Mouse (Mus musculus) ES-Bruce4 (cell line): ENCODE measurements around the gene Smyd4.

Source experiments
- CTCF ChIP-seq: IDR thresholded peaks from one replicate; pipeline ENCODE4 v1.8.1; 2011; ENCODE audit warnings: low read depth, low read length
- EP300 ChIP-seq: IDR thresholded peaks from 2 replicates; pipeline ENCODE4 v1.6.1; 2011; ENCODE audit warnings: low read depth, low read length; ENCODE audit not compliant: insufficient read depth

DNA sequence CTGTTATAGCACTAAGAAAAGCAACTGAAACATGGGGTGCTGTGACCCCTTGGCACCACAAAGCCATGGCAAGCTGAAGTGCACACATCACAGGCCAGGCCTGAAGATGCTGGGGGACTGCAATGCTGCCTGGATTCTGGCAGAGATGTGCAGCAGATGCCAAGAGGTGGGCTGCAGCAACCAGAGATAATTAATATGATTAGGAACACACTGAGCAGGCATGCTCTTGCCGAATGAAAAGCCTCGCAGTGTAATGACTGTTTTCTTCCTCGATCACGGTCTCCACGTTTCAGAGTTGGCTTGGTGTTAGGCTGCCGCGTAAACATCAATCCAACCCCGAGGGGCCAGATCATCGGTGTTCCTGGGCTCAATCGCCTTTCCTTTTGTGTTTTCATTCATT is 48.4 kb upstream of the Smyd4 start:
- TF ChIP-seq EP300 (no peak), CTCF (no peak)
